8 mouse cellular contexts compared by ENCODE assay signal in genomic region chr2:160366111-160366979, GRCm38 (mm10). TPM values are rescaled to one million over a fixed set of nuclear protein-coding genes. Genes with fewer than 3 reads are reported as not detected.
DNase-seq lines count a peak whose midpoint lies in the region; ATAC-seq and TF ChIP-seq lines count a peak whose summit lies in the region.

No protein-coding gene starts in this region.

- H3K27me3 ChIP-seq in embryonic facial prominence, embryonic 14.5 days (replicated peaks; ENCODE audit: control insufficient read depth, insufficient read depth, low read length) = peaks cover 75% of the 10 kb centered on the region
- peaks cover 55% of the 10 kb centered on the region for H3K27me3 ChIP-seq in hindbrain, embryonic 16.5 days (replicated peaks; ENCODE audit: control insufficient read depth, insufficient read depth, low read length)
- H3K27me3 ChIP-seq in midbrain, embryonic 11.5 days (ENCODE audit: control insufficient read depth, insufficient read depth, low read length) = peaks cover 74% of the 10 kb centered on the region

- peak overlapping the region; percentile 81 for H3K9ac ChIP-seq in embryonic facial prominence, embryonic 14.5 days (ENCODE audit: low read depth, low read length)
- H3K9ac ChIP-seq in hindbrain, embryonic 16.5 days (ENCODE audit: low read depth, low read length) = peak overlapping the region; percentile 81
- H3K9ac ChIP-seq in midbrain, embryonic 11.5 days (ENCODE audit: low read length) = peak overlapping the region; percentile 80

- H3K4me2 ChIP-seq in embryonic facial prominence, embryonic 14.5 days (ENCODE audit: low read depth, low read length) = peak overlapping the region; percentile 99
- H3K4me2 ChIP-seq in hindbrain, embryonic 16.5 days (ENCODE audit: low read length) = peak overlapping the region; percentile 98
- peak overlapping the region; percentile 92 for H3K4me2 ChIP-seq in midbrain, embryonic 11.5 days

- H3K9me3 ChIP-seq in embryonic facial prominence, embryonic 14.5 days (ENCODE audit: control insufficient read depth, low read length) = no peaks in the 10 kb centered on the region
- H3K9me3 ChIP-seq in hindbrain, embryonic 16.5 days (ENCODE audit: control insufficient read depth, low read length) = no peaks in the 10 kb centered on the region
- H3K9me3 ChIP-seq in midbrain, embryonic 11.5 days (ENCODE audit: control insufficient read depth, low read length) = no peaks in the 10 kb centered on the region

- 1% methylated on average over 93 of the region's 95 CpGs for WGBS in lung, adult 2 months
- under 1% methylated on average over 53 of the region's 95 CpGs for WGBS in embryonic facial prominence, embryonic 14.5 days
- WGBS in hindbrain, embryonic 16.5 days = under 1% methylated on average over 88 of the region's 95 CpGs
- WGBS in midbrain, embryonic 11.5 days = under 1% methylated on average over 95 of the region's 95 CpGs

- no peak for TF ChIP-seq POLR2A in lung, adult 2 months (IDR thresholded peaks at IDR 0.05; ENCODE audit: borderline replicate concordance, extremely low read depth, low read depth, low read length)

- TF ChIP-seq CTCF in lung, adult 2 months (IDR thresholded peaks at IDR 0.05; ENCODE audit: insufficient read depth, low read length) = no peak

- peaks cover 6% of the 10 kb centered on the region; the same call in 1 of the 2 replicates for H3K36me3 ChIP-seq in embryonic facial prominence, embryonic 14.5 days (ENCODE audit: control insufficient read depth, insufficient read depth, low read length)
- no peaks in the 10 kb centered on the region for H3K36me3 ChIP-seq in hindbrain, embryonic 16.5 days (ENCODE audit: control insufficient read depth, insufficient read depth, low read length)
- no peaks in the 10 kb centered on the region for H3K36me3 ChIP-seq in midbrain, embryonic 11.5 days (ENCODE audit: control insufficient read depth, insufficient read depth, low read length)

- peaks cover 17% of the 10 kb centered on the region for H3K4me1 ChIP-seq in lung, adult 2 months (ENCODE audit: control insufficient read depth, insufficient read depth, low read length)
- H3K4me1 ChIP-seq in embryonic facial prominence, embryonic 14.5 days (ENCODE audit: control insufficient read depth, insufficient read depth, low read length) = peaks cover 4% of the 10 kb centered on the region; the same call in 1 of the 2 replicates
- peaks cover 28% of the 10 kb centered on the region for H3K4me1 ChIP-seq in hindbrain, embryonic 16.5 days (ENCODE audit: control insufficient read depth, insufficient read depth, low read depth, low read length)
- H3K4me1 ChIP-seq in midbrain, embryonic 11.5 days (ENCODE audit: control insufficient read depth, insufficient read depth, low read length) = peaks cover 19% of the 10 kb centered on the region

- ATAC-seq in embryonic facial prominence, embryonic 14.5 days (ENCODE audit: low read depth) = no peak; the same call in 1 of the 2 replicates
- ATAC-seq in hindbrain, embryonic 16.5 days = no peak
- ATAC-seq in midbrain, embryonic 11.5 days (ENCODE audit: low FRiP score) = peak; percentile 17
- ATAC-seq in granulocyte monocyte progenitor cell, adult 5-6 weeks (replicated peaks; ENCODE audit: poor library complexity, severe bottlenecking) = no peak

- peak overlapping the region; percentile 88 for H3K27ac ChIP-seq in embryonic facial prominence, embryonic 14.5 days (replicated peaks; ENCODE audit: low read depth, low read length)
- peak overlapping the region; percentile 80 for H3K27ac ChIP-seq in hindbrain, embryonic 16.5 days (ENCODE audit: low read depth, low read length)
- peak overlapping the region; percentile 52; the same call in 1 of the 2 replicates for H3K27ac ChIP-seq in midbrain, embryonic 11.5 days (ENCODE audit: low read depth, low read length)

- DNase-seq in lung, adult 2 months = no peak
- no peak for DNase-seq in lung, postnatal 36 days
- DNase-seq in embryonic facial prominence, embryonic 14.5 days (ENCODE audit: low spot score) = no peak
- DNase-seq in midbrain, embryonic 11.5 days (ENCODE audit: low spot score, missing footprints) = peak; percentile 96
- no peak for DNase-seq in layer of hippocampus, adult 8-10 months (ENCODE audit: low spot score in 2 of 2)
- DNase-seq in layer of hippocampus, postnatal 36 days = no peak

- peak overlapping the region; percentile 57 for H3K4me3 ChIP-seq in lung, adult 2 months (replicated peaks; ENCODE audit: extremely low read depth, low read depth, low read length)
- peak overlapping the region; percentile 65 for H3K4me3 ChIP-seq in embryonic facial prominence, embryonic 14.5 days (ENCODE audit: low read depth, low read length)
- peak overlapping the region; percentile 64 for H3K4me3 ChIP-seq in hindbrain, embryonic 16.5 days (ENCODE audit: low read length)
- peak overlapping the region; percentile 50 for H3K4me3 ChIP-seq in midbrain, embryonic 11.5 days (ENCODE audit: low read depth, low read length)

RNA-seq across cellular contexts. Expression of gene Mafb, which starts 0.5 kb away (rescaled TPM):
- polyA plus RNA-seq in lung, adult 2 months (2012; rRNA removed) = 5.3 and 5.4 TPM in 2 replicates
- polyA plus RNA-seq in embryonic facial prominence, embryonic 14.5 days (2014; fragmentation: Nextera tagmentation; extraction: Ambion mirVana) = 16.9 and 18.5 TPM in 2 replicates
- 20.0 and 23.1 TPM in 2 replicates for polyA plus RNA-seq in hindbrain, embryonic 16.5 days (2015; fragmentation: Nextera tagmentation; extraction: Ambion mirVana)
- polyA plus RNA-seq in midbrain, embryonic 11.5 days (2014; fragmentation: Nextera tagmentation; extraction: Ambion mirVana) = 3.2 and 3.4 TPM in 2 replicates
- 10 to 100 TPM in 3 of 4 experiments, 1 to 10 TPM in 1; 9.9 to 35.1 (median 22.1) TPM for total RNA-seq in layer of hippocampus, adult 8-10 months (2022)
- not detected in 2 replicates for total RNA-seq in granulocyte monocyte progenitor cell, adult 5-6 weeks (2014; fragmentation: Nextera tagmentation)
- 0.39 TPM in 1 of 2 replicates, not detected in the other for total RNA-seq in granulocyte monocyte progenitor cell, adult 5-6 weeks (2017)
- total RNA-seq in layer of hippocampus, postnatal 36 days (2021) = 10 to 100 TPM; 13.8 to 14.3 TPM

RNA-seq across cellular contexts. Expression of gene Gm826, which starts 32.4 kb away (rescaled TPM):
- polyA plus RNA-seq in lung, adult 2 months (2012; rRNA removed) = 0.58 TPM in 1 of 2 replicates, not detected in the other
- polyA plus RNA-seq in embryonic facial prominence, embryonic 14.5 days (2014; fragmentation: Nextera tagmentation; extraction: Ambion mirVana) = 0.22 and 0.54 TPM in 2 replicates
- not detected in 2 replicates for polyA plus RNA-seq in hindbrain, embryonic 16.5 days (2015; fragmentation: Nextera tagmentation; extraction: Ambion mirVana)
- not detected in 2 replicates for polyA plus RNA-seq in midbrain, embryonic 11.5 days (2014; fragmentation: Nextera tagmentation; extraction: Ambion mirVana)
- total RNA-seq in layer of hippocampus, adult 8-10 months (2022) = under 1 TPM in 3 of 4 experiments, not detected in 1; 0.41 to 0.49 (median 0.43) TPM
- total RNA-seq in granulocyte monocyte progenitor cell, adult 5-6 weeks (2014; fragmentation: Nextera tagmentation) = not detected in 2 replicates
- not detected in 2 replicates for total RNA-seq in granulocyte monocyte progenitor cell, adult 5-6 weeks (2017)
- total RNA-seq in layer of hippocampus, postnatal 36 days (2021) = not detected
